Mouse (Mus musculus): Measurements from ENCODE around the gene Slc9a3r1.

DNA sequence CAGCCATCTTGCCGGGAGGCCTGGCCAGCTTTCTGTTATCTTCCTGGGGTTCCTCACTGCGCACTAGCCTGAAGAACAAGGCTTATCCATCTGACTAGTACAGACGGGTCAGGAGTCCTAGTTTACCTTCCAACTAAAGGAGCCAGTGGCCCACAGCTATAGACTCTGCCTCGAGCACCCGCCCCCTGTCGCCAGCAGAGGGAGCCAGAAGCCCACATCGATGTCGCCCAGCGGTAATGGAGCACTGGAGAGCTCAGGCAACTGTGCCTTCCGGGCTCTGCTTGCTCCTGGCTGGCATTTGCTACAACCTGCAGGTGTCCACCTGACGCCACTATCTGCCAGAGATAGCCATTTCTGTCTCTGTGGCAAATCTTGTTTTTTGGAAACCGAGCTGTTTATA lies 39.2 kb downstream of the Slc9a3r1 start:
- TF ChIP-seq CTCF (IDR thresholded peaks at IDR 0.05) (peak; percentile 98), EP300 (IDR thresholded peaks at IDR 0.05) (no peak)

All from lung, postnatal 0 days (tissue).